Mouse (Mus musculus) adrenal gland, adult 2 months (tissue): ENCODE measurements at regions not wholly inside any gene's neighbourhood (a gene's known extent, or its start where the extent isn't known, plus 50 kb on each side); places are given as distances from the start of the nearest gene placed in this dataset.

ENCODE experiments used
- DNase-seq: peaks from one replicate; pipeline ENCODE4 v3.0.0; 2021

- no peak for DNase-seq
Measured at GRCm38 (mm10) chr4:127862875-127863274, 107.9 kb downstream of the CK137956 start.

- no peak for DNase-seq
Measured at GRCm38 (mm10) chr4:127861319-127862117, 109.2 kb downstream of the CK137956 start.

- no peak for DNase-seq
Measured at GRCm38 (mm10) chr4:127860271-127860670, 110.5 kb downstream of the CK137956 start.

GRCm38 (mm10) chr4:127859505-127859904 lies 111.2 kb downstream of the CK137956 start:
- no peak for DNase-seq

GRCm38 (mm10) chr4:127858566-127858965 lies 112.2 kb downstream of the CK137956 start:
- DNase-seq, result no peak

- peak; percentile 11 for DNase-seq
Measured at GRCm38 (mm10) chr4:127855836-127856235, 114.9 kb downstream of the CK137956 start.

GRCm38 (mm10) chr4:127854776-127855409 lies 115.9 kb downstream of the CK137956 start:
- DNase-seq, result peak; percentile 13

- no peak for DNase-seq
Measured at GRCm38 (mm10) chr4:127849306-127849705, 121.4 kb downstream of the CK137956 start.

- no peak for DNase-seq
Measured at GRCm38 (mm10) chr4:127846321-127846720, 124.4 kb downstream of the CK137956 start.

GRCm38 (mm10) chr4:127843421-127843820 lies 127.3 kb downstream of the CK137956 start:
- DNase-seq, result no peak

- no peak for DNase-seq
Measured at GRCm38 (mm10) chr4:127833668-127834067, 137.1 kb downstream of the CK137956 start.

- DNase-seq, result no peak
Measured at GRCm38 (mm10) chr4:127826988-127827387, 143.8 kb downstream of the CK137956 start.

GRCm38 (mm10) chr4:127819501-127819900 lies 151.2 kb downstream of the CK137956 start:
- DNase-seq, result peak; percentile 25

- no peak for DNase-seq
Measured at GRCm38 (mm10) chr4:127819009-127819408, 151.7 kb downstream of the CK137956 start.

- no peak for DNase-seq
Measured at GRCm38 (mm10) chr4:127814631-127815030, 156.1 kb downstream of the CK137956 start.

- DNase-seq, result no peak
Measured at GRCm38 (mm10) chr4:127812047-127812545, 158.7 kb downstream of the CK137956 start.

GRCm38 (mm10) chr4:127810899-127811510 lies 159.7 kb downstream of the CK137956 start:
- no peak for DNase-seq

- peak; percentile 31 for DNase-seq
Measured at GRCm38 (mm10) chr4:127809006-127809405, 161.7 kb downstream of the CK137956 start.

- DNase-seq, result no peak
Measured at GRCm38 (mm10) chr4:127789206-127789605, 181.5 kb downstream of the CK137956 start.

- DNase-seq, result peak; percentile 43
Measured at GRCm38 (mm10) chr4:127785786-127786185, 185.0 kb downstream of the CK137956 start.

GRCm38 (mm10) chr4:127771966-127772500 lies 198.7 kb downstream of the CK137956 start:
- no peak for DNase-seq

- no peak for DNase-seq
Measured at GRCm38 (mm10) chr4:127763736-127764135, 207.0 kb downstream of the CK137956 start.

GRCm38 (mm10) chr4:127758961-127759360 lies 211.8 kb downstream of the CK137956 start:
- DNase-seq, result no peak
